Mouse (Mus musculus) stomach, embryonic 15.5 days (tissue): ENCODE results near the gene H2-DMb1. TPM values are rescaled to one million over a fixed set of nuclear protein-coding genes. Genes with fewer than 3 reads are reported as not detected.
A peak's percentile ranks its signal among the peaks of the same experiment; 100 is the strongest.
"Not testable (repeated sequence)": the region's sequence is repeated elsewhere in the genome, so short reads cannot be mapped to it uniquely, and the experiment has no call there.

Experiments used
- ATAC-seq: fragments of 200-750 bp; cut with Nextera tagmentation; 2 replicates; pipeline ENCODE4 v1.8.0; 2017; ENCODE audit warnings: low read depth, moderate number of reproducible peaks, moderate TSS enrichment; ENCODE audit not compliant: insufficient read depth, low FRiP score
- H3K27ac ChIP-seq: fragments of 300-500 bp; sonication (generic); 2 replicates; pipeline ENCODE4 v1.5.1; 2015; ENCODE audit warnings: mild to moderate bottlenecking, inconsistent platforms
- H3K27me3 ChIP-seq: fragments of 300-500 bp; sonication (generic); replicated peaks from 2 replicates; pipeline ENCODE4 v1.6.1; 2015; ENCODE audit warnings: inconsistent platforms
- H3K36me3 ChIP-seq: fragments of 300-500 bp; sonication (generic); 2 replicates; pipeline ENCODE4 v1.6.1; 2015; ENCODE audit warnings: inconsistent platforms
- H3K4me1 ChIP-seq: fragments of 300-500 bp; sonication (generic); 2 replicates; pipeline ENCODE4 v1.6.1; 2015; ENCODE audit warnings: inconsistent platforms
- H3K4me2 ChIP-seq: fragments of 300-500 bp; sonication (generic); 2 replicates; pipeline ENCODE4 v1.6.1; 2015; ENCODE audit warnings: mild to moderate bottlenecking, inconsistent platforms
- H3K4me3 ChIP-seq: fragments of 300-500 bp; sonication (generic); replicated peaks from 2 replicates; pipeline ENCODE4 v1.5.1; 2015; ENCODE audit warnings: inconsistent platforms
- H3K9ac ChIP-seq: fragments of 300-500 bp; sonication (generic); 2 replicates; pipeline ENCODE4 v1.6.1; 2015; ENCODE audit warnings: inconsistent platforms
- H3K9me3 ChIP-seq: fragments of 300-500 bp; sonication (generic); 2 replicates; pipeline ENCODE4 v1.6.1; 2016; ENCODE audit warnings: inconsistent platforms
- WGBS: fragments of 180-500 bp; shearing (Covaris S2); methylation state at CpG from one replicate; pipeline ENCODE4 v1.1.7; 2015; 5-methylcytosine and 5-hydroxymethylcytosine counted together
- polyA plus RNA-seq: library from polyadenylated mRNA; unstranded; fragments of >200 nt; fragmentation: Nextera tagmentation; extraction: Ambion mirVana; gene quantifications from 2 replicates; pipeline ENCODE4 v1.2.1, GENCODE M21; 2015

H2-DMb1 gene
- polyA plus RNA-seq, 1 experiment from 2014 or later = 2.8 TPM

DNA sequence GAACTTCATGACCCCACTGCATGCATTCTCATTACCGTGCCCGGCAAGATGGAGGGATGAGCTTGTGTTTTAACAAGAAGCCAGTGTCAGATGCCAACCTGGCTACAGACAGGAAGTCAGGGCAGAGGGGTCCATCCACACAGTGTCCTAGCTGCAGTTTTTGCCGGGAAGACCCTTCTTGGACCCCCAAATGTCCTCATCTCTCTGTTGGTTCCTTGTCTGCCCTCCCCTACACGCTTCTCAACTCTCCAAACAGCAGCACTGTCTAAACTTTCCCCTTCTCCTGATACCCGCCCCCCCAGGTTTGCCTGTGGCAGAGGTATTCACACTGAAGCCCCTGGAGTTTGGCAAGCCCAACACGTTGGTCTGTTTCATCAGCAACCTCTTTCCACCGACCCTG is 15.3 kb upstream of the H2-DMb1 start:
- no peak for ATAC-seq

DNA sequence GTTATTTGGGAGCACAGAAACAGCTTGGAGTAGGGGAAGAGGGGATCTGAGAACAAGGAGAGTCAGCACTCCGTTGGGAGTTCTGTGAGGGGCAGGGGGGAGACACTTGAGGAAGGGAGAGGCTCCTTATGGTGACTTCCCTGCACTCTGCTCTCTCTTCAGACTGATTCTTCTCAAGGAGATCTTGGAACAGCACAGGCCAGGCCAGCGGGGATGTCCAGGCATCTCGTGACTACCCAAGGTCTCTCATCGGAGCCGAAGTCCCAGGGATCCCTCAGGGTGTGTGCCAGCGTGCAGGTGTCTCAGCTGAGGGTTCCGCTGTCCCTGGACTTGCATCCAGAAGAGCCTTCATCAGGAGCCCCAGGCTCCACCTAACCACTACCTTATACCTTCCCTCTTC is 14.2 kb upstream of the H2-DMb1 start:
- ATAC-seq = no peak
- Histone ChIP-seq H3K9ac (no peak overlapping the region), H3K36me3 (no peaks in the 10 kb centered on the region), H3K27me3 (peaks cover 30% of the 10 kb centered on the region), H3K9me3 (no peaks in the 10 kb centered on the region), H3K4me3 (no peak overlapping the region), H3K27ac (no peak overlapping the region), H3K4me1 (0 out of 2 replicates have a peak, but pooled peaks cover 3% of the 10 kb centered on the region), H3K4me2 (no peak overlapping the region)
- WGBS = 85% methylated on average over 7 of the region's 7 CpGs

More for the DNA sequence above, 15.3 kb upstream of the H2-DMb1 start:
- Histone ChIP-seq H3K4me1 (0 out of 2 replicates have a peak, but pooled peaks cover 3% of the 10 kb centered on the region), H3K36me3 (no peaks in the 10 kb centered on the region), H3K4me3 (no peak overlapping the region), H3K4me2 (no peak overlapping the region), H3K27ac (no peak overlapping the region), H3K27me3 (peaks cover 30% of the 10 kb centered on the region), H3K9ac (no peak overlapping the region), H3K9me3 (no peaks in the 10 kb centered on the region)
- WGBS = 68% methylated on average over 7 of the region's 7 CpGs

DNA sequence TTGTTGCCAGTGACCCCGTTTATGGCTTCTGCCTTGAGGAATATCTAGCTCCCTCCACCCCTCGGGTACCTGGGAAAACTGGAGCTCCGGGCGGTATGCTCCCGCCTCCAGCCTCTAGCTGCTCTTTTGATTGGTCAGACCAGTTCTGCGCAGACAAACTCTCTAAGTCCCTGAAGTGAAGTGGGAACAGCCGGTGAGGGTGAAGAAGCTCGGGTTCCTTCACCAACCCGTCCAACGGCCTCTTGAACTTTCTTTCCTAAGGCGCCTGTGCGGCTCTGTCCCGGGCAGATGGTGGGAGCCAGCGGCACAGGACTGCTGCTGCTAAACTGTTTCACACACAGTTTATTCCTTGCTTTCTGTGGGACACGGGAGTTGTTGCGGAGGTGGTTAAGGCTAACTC is 13.5 kb upstream of the H2-DMb1 start:
- H3K4me3 ChIP-seq = peak overlapping the region; percentile 31
- H3K4me1 ChIP-seq = 0 out of 2 replicates have a peak, but pooled peaks cover 3% of the 10 kb centered on the region
- H3K9me3 ChIP-seq = no peaks in the 10 kb centered on the region
- WGBS = 3% methylated on average over 16 of the region's 16 CpGs
- peak; percentile 42 for ATAC-seq
- no peak overlapping the region for H3K27ac ChIP-seq
- no peak overlapping the region for H3K9ac ChIP-seq
- peak overlapping the region; percentile 63 for H3K4me2 ChIP-seq
- peaks cover 30% of the 10 kb centered on the region for H3K27me3 ChIP-seq
- no peaks in the 10 kb centered on the region for H3K36me3 ChIP-seq

DNA sequence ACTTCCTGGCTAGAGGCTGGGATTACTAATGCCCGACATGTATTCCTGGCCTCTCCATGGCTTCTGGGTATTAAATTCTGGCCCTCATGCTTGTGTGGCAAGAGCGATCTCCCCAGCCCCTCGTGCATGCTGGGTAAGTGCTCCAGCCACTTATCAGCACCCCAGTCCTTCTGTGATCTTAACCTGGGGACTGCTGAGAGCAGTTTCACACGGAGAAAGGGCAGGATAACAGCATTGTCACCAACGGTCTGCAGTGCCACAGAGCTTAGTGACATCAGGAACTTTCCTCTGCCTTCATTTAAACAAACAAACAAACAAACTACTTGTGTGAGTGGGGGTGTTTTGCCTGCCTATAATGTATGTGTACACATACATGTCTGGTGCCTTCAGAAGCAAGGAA is 12.6 kb upstream of the H2-DMb1 start:
- Histone ChIP-seq H3K9me3 (no peaks in the 10 kb centered on the region), H3K36me3 (no peaks in the 10 kb centered on the region), H3K4me3 (no peak overlapping the region), H3K27me3 (peaks cover 30% of the 10 kb centered on the region), H3K4me2 (no peak overlapping the region), H3K9ac (no peak overlapping the region), H3K27ac (no peak overlapping the region), H3K4me1 (0 out of 2 replicates have a peak, but pooled peaks cover 3% of the 10 kb centered on the region)
- ATAC-seq = no peak
- WGBS = 7% methylated on average over 5 of the region's 5 CpGs

DNA sequence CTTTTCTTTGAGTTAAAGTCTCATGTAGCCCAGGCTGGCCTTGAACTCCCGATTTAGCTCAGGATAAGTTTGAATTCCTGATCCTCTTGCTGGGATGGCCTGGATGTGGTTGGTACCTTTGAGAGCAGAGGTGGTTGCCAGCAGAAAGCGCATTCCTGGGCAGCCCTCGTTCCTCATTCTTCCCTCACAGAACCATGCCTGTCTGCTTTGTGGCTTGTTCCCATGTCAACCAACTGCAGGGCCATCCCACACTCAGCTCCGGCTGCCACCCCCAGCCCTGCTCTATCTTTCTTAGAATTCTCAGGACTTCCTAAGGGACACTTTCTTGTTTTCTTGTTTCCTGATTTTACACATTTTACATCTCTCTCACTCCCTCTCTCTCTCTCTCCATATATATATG is 11.4 kb upstream of the H2-DMb1 start:
- Histone ChIP-seq H3K9ac (no peak overlapping the region), H3K4me2 (no peak overlapping the region), H3K4me3 (no peak overlapping the region), H3K9me3 (no peaks in the 10 kb centered on the region), H3K4me1 (0 out of 2 replicates have a peak, but pooled peaks cover 3% of the 10 kb centered on the region), H3K27ac (no peak overlapping the region), H3K36me3 (no peaks in the 10 kb centered on the region), H3K27me3 (peaks cover 30% of the 10 kb centered on the region)
- no peak for ATAC-seq
- WGBS = 57% methylated on average over 4 of the region's 4 CpGs

DNA sequence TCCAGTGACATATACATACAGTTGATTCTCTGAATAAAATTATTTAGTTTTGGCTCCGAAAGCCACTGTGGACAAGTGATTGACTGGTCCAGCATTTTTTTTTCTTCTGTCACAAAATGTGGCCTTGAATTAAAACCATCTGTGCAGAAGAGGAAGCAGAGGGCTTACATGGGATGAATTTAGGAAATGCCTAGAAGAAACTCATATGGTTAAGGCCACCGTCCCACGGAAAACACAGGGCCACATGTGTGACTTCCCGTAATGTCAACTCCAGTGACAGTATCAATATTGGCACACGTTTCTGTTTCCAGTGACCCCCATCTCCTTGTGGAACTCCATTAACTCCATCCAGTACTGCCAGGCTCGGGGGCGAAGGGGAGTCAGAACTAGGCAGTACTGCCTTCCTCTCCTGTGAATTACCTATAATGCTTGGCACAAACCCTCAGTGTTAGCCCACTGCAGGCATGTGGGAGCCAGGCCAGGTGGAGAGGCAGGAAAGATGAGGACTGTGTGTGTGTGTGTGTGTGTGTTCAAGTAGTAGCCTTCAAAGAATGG is 10.3 kb upstream of the H2-DMb1 start:
- no peak for ATAC-seq
- Histone ChIP-seq H3K27me3 (peaks cover 30% of the 10 kb centered on the region), H3K27ac (no peak overlapping the region), H3K9me3 (no peaks in the 10 kb centered on the region), H3K4me1 (0 out of 2 replicates have a peak, but pooled peaks cover 3% of the 10 kb centered on the region), H3K9ac (no peak overlapping the region), H3K4me2 (no peak overlapping the region), H3K36me3 (no peaks in the 10 kb centered on the region), H3K4me3 (no peak overlapping the region)
- WGBS = 69% methylated on average over 7 of the region's 7 CpGs

DNA sequence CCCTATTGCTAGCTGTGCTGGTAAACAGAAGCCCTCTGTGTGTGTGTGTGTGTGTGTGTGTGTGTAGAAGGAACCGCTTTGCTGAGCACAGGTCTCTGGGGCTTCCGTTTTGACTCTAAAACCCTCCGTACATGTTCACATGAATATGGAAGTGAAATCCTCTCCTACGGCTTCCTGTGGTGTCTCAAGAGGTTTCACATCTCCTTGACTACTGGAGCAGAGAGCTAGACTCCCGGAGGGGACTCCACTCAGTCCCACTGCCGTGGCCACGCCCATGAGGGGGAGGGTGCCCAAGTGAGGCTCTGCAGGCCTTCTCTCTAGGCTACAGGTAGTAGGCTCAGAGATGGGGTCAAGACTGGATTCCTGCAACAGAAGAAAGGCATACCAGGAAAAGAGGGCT is 9.8 kb upstream of the H2-DMb1 start, which contains the start of gene H2-DMb2:
H2-DMb2 (plus strand) TSS at position 275 of the 400 bp plus-strand sequence.
- Histone ChIP-seq H3K9me3 (no peaks in the 10 kb centered on the region), H3K27me3 (peaks cover 25% of the 10 kb centered on the region), H3K4me3 (no peak within 1 kb of the TSS), H3K36me3 (no peaks in the 10 kb centered on the region), H3K9ac (no peak within 1 kb of the TSS), H3K4me1 (0 out of 2 replicates have a peak, but pooled peaks cover 3% of the 10 kb centered on the region), H3K4me2 (no peak within 1 kb of the TSS), H3K27ac (no peak within 1 kb of the TSS)
- 0 out of 2 replicates have a peak, but pooled peaks have one; percentile 23 for ATAC-seq
- WGBS = 29% methylated on average over 7 of the region's 7 CpGs

DNA sequence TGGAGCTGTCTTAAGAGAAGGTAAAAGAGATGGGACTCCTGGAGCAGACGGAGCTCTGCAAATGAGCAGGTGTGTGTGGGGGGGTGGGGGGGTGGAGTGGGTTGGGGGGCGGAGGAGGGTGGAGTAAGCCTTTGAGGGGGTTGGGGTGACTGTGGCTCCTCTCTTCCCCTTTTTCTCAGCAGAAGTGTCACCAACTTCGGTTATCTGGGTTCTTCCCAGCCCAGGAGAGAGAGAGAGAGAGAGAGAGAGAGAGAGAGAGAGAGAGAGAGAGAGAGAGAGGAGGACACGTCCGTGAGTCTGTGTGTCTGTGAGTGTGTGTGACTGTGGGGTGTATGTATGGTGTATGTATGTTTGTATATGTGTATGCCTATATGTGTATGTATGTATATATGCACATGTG is 9.4 kb upstream of the H2-DMb1 start:
- no peak overlapping the region for H3K4me3 ChIP-seq
- H3K27ac ChIP-seq = no peak overlapping the region
- H3K36me3 ChIP-seq = no peaks in the 10 kb centered on the region
- no peak overlapping the region for H3K4me2 ChIP-seq
- H3K9me3 ChIP-seq = no peaks in the 10 kb centered on the region
- WGBS = 60% methylated on average over 3 of the region's 5 CpGs
- 0 out of 2 replicates have a peak, but pooled peaks cover 3% of the 10 kb centered on the region for H3K4me1 ChIP-seq
- ATAC-seq = no peak
- H3K27me3 ChIP-seq = peaks cover 21% of the 10 kb centered on the region
- no peak overlapping the region for H3K9ac ChIP-seq

DNA sequence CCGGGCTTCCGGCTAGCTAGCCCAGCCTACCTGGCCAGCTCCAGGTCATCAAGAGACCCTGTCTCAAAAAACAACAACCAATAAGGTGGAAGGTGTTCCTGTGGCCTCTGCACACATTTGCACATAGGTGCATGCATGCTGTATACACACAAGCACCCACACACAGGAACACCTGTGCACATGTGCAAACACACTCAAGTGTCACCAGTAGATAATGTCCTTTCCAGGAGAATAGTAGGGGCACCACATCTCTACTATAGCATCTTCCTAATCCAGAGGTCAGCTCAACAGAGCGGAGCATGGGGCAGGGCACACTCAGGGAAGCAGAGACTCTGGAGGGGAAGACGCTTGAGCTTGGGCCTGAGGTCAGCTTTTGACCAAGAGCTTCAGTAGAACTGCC is 8.7 kb upstream of the H2-DMb1 start:
- H3K4me3 ChIP-seq, ATAC-seq, H3K36me3 ChIP-seq, H3K4me2 ChIP-seq, H3K9me3 ChIP-seq, H3K27ac ChIP-seq, H3K9ac ChIP-seq, H3K4me1 ChIP-seq: not testable (repeated sequence)
- peaks cover 15% of the 10 kb centered on the region for H3K27me3 ChIP-seq
- 84% methylated on average over 4 of the region's 4 CpGs for WGBS

DNA sequence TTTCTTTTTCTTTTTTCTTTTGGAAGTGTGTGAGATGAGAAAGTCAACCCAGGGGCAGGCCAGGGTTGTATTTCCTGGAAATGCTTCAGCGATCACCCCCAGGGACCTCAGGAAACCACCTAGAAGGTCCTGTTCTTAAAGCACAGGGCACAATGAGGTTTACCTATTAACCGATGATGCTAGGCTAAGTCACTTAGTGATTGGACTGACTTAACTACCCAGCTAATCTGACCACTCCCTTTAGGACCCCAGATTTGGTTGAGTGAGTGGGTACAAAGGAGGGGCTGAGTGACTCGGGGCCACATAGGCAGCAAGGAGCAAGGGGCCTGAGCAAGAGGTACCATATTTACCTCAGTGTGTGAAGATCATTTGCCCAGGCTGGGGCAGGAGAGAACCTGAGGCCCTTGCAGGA is 7.9 kb upstream of the H2-DMb1 start:
- Histone ChIP-seq H3K4me1 (no peaks in the 10 kb centered on the region), H3K27ac (no peak overlapping the region), H3K36me3 (no peaks in the 10 kb centered on the region), H3K9me3 (no peaks in the 10 kb centered on the region), H3K9ac (no peak overlapping the region), H3K4me2 (no peak overlapping the region), H3K4me3 (no peak overlapping the region), H3K27me3 (peaks cover 12% of the 10 kb centered on the region)
- ATAC-seq = no peak
- WGBS = 76% methylated on average over 3 of the region's 3 CpGs

DNA sequence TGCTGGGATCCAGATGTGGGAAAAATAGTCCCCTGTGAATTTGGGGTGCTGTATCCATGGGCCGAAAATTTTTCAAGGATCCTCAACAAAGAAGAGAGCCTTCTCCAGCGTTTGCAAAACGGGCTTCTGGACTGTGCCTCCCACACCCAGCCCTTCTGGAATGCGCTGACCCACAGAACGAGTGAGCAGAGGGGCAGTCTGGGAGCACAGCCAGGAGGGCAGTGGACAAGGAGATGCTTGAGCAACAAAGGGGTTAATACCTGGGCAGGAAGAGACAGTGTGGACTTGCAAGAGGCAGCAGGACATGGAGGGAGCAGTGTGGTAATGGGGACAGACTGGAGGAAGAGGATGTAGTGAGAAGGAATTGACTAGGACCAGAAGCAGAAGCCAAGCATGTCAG is 2.7 kb downstream of the H2-DMb1 start:
- Histone ChIP-seq H3K9me3 (no peaks in the 10 kb centered on the region), H3K4me3 (no peak overlapping the region), H3K4me1 (no peaks in the 10 kb centered on the region), H3K4me2 (no peak overlapping the region), H3K36me3 (no peaks in the 10 kb centered on the region), H3K9ac (no peak overlapping the region), H3K27ac (no peak overlapping the region), H3K27me3 (no peaks in the 10 kb centered on the region)
- 45% methylated on average over 5 of the region's 5 CpGs for WGBS
- no peak for ATAC-seq

DNA sequence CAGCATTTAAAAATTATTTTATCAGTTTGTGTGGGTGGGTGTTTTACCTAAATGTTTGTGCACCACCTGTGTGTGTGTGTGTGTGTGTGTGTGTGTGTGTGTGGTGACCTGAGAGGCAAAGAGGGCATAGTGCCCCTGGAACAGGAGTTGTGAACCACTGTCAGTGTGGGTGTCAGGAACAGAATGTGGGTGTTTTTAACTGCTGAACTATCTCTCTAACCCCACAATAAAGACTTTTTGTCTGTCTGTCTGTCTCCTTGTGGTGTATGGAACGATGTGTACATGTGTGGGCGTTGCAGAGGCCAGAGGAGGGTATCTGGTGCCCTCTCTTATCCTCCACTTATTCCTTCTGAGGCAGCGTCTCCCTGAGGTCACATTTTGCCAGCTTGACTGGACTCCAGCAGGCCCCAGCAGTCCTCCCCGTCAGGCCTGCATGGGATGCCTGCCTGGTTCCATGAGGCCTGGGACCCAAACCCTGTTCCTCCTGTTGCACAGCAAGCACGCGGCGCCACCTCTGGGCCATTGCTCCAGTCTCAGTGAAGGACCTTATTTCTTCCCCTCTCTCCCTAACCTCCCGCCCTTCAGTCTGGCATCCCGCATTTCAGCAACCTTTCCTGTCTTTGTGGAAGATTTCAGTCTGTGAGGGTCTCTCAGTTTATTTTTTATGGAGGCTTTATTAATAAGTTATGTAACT is 11.5 kb downstream of the H2-DMb1 start:
- ATAC-seq = no peak
- H3K36me3 ChIP-seq = no peaks in the 10 kb centered on the region
- 44% methylated on average over 9 of the region's 9 CpGs for WGBS

More for the DNA sequence above, 11.5 kb downstream of the H2-DMb1 start:
- no peaks in the 10 kb centered on the region for H3K9me3 ChIP-seq
- no peak overlapping the region for H3K4me3 ChIP-seq
- H3K27me3 ChIP-seq = no peaks in the 10 kb centered on the region
- H3K4me1 ChIP-seq = no peaks in the 10 kb centered on the region
- no peak overlapping the region for H3K4me2 ChIP-seq
- no peak overlapping the region for H3K9ac ChIP-seq
- H3K27ac ChIP-seq = no peak overlapping the region
